Mouse (Mus musculus): ENCODE measurements around the gene Jdp2. TPM values are rescaled to one million over a fixed set of nuclear protein-coding genes. Genes with fewer than 3 reads are reported as not detected.

Gene Jdp2
- polyA plus RNA-seq, 1 experiment from 2014 or later, result 0.17 TPM

- WGBS, result 72% methylated on average over 3 of the region's 3 CpGs
- H3K4me2 ChIP-seq (ENCODE audit: low read depth, severe bottlenecking), result no peak overlapping the region
- no peaks in the 10 kb centered on the region for H3K9me3 ChIP-seq (ENCODE audit: control insufficient read depth, low read length)
- H3K36me3 ChIP-seq (ENCODE audit: control insufficient read depth, insufficient read depth, low read length), result no peaks in the 10 kb centered on the region
- H3K27ac ChIP-seq (replicated peaks; ENCODE audit: low read depth, low read length), result no peak overlapping the region
- no peak for DNase-seq (ENCODE audit: low spot score)
- no peak overlapping the region for H3K4me3 ChIP-seq (ENCODE audit: low read depth, low read length)
- H3K9ac ChIP-seq (ENCODE audit: low read length), result no peak overlapping the region
- H3K27me3 ChIP-seq (ENCODE audit: control insufficient read depth, insufficient read depth, low read length), result no peaks in the 10 kb centered on the region
- ATAC-seq (ENCODE audit: insufficient number of reproducible peaks, low FRiP score, low TSS enrichment, low read depth), result no peak
- no peaks in the 10 kb centered on the region for H3K4me1 ChIP-seq (ENCODE audit: control insufficient read depth, insufficient read depth, low read length)
Observed at GRCm38 (mm10) chr12:85668696-85669095, 69.9 kb downstream of the Jdp2 start.

- ATAC-seq (ENCODE audit: insufficient number of reproducible peaks, low FRiP score, low TSS enrichment, low read depth), result no peak
- whole genome bisulfite sequencing, result 75% methylated on average over 3 of the region's 3 CpGs
- Histone ChIP-seq H3K9ac (ENCODE audit: low read length) (no peak overlapping the region), H3K36me3 (ENCODE audit: control insufficient read depth, insufficient read depth, low read length) (no peaks in the 10 kb centered on the region), H3K4me1 (ENCODE audit: control insufficient read depth, insufficient read depth, low read length) (no peaks in the 10 kb centered on the region), H3K9me3 (ENCODE audit: control insufficient read depth, low read length) (no peaks in the 10 kb centered on the region), H3K4me3 (ENCODE audit: low read depth, low read length) (no peak overlapping the region), H3K27ac (replicated peaks; ENCODE audit: low read depth, low read length) (no peak overlapping the region), H3K27me3 (ENCODE audit: control insufficient read depth, insufficient read depth, low read length) (no peaks in the 10 kb centered on the region), H3K4me2 (ENCODE audit: low read depth, severe bottlenecking) (no peak overlapping the region)
- no peak for DNase-seq (ENCODE audit: low spot score)
Observed at GRCm38 (mm10) chr12:85670080-85670479, 71.3 kb downstream of the Jdp2 start.

DNA sequence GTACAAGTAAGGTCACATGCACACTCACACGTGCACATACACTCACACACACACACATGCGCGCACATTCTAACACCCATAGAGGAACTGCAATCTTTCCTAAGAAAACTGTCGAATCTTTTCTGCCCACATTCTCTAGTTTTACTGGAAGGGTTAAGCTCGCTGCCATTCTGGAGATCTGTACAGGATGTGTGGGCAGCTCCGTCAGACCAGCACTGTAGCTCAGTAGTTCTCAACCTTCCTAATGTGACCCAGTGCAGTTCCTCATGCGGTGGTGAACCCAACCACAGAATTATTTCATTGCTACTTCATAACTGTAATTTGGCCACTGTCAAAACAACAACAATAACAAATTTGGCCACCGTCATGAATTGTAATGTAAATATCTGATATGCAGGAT is 75.1 kb downstream of the Jdp2 start:
- 90% methylated on average over 8 of the region's 8 CpGs for WGBS
- Histone ChIP-seq H3K9me3 (ENCODE audit: control insufficient read depth, low read length) (no peaks in the 10 kb centered on the region), H3K4me1 (ENCODE audit: control insufficient read depth, insufficient read depth, low read length) (no peaks in the 10 kb centered on the region), H3K27me3 (ENCODE audit: control insufficient read depth, insufficient read depth, low read length) (no peaks in the 10 kb centered on the region), H3K9ac (ENCODE audit: low read length) (no peak overlapping the region), H3K27ac (replicated peaks; ENCODE audit: low read depth, low read length) (no peak overlapping the region), H3K36me3 (ENCODE audit: control insufficient read depth, insufficient read depth, low read length) (no peaks in the 10 kb centered on the region), H3K4me2 (ENCODE audit: low read depth, severe bottlenecking) (no peak overlapping the region), H3K4me3 (ENCODE audit: low read depth, low read length) (no peak overlapping the region)
- ATAC-seq (ENCODE audit: insufficient number of reproducible peaks, low FRiP score, low TSS enrichment, low read depth), result no peak
- DNase-seq (ENCODE audit: low spot score), result no peak

DNA sequence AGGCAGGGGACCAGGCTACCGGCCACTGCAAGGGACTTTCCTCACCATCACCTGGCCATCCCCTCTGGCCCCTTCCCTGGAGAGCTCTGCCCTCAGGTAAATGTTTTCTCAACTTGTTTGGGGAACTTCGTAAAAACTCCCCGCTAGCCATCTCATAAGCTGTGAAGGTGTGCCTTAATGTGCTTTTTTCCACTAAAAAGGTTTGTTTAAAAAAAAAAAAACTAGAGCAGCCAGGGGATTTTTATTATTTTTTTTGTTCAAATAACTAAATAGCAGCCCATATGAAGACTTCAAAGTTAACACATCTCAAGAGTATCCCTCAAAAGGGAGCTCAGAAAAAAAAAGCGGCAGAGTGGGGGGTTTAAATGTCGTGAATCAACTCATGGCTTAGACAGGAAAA is 80.3 kb downstream of the Jdp2 start:
- no peak overlapping the region for H3K9ac ChIP-seq (ENCODE audit: low read length)
- WGBS, result 75% methylated on average over 5 of the region's 5 CpGs

GRCm38 (mm10) chr12:85679808-85680207 is 81.0 kb downstream of the Jdp2 start:
- no peak overlapping the region for H3K4me2 ChIP-seq (ENCODE audit: low read depth, severe bottlenecking)

More for the DNA sequence above, 80.3 kb downstream of the Jdp2 start:
- ATAC-seq (ENCODE audit: insufficient number of reproducible peaks, low FRiP score, low TSS enrichment, low read depth), result no peak
- Histone ChIP-seq H3K9me3 (ENCODE audit: control insufficient read depth, low read length) (no peaks in the 10 kb centered on the region), H3K27ac (replicated peaks; ENCODE audit: low read depth, low read length) (no peak overlapping the region), H3K27me3 (ENCODE audit: control insufficient read depth, insufficient read depth, low read length) (no peaks in the 10 kb centered on the region), H3K4me1 (ENCODE audit: control insufficient read depth, insufficient read depth, low read length) (no peaks in the 10 kb centered on the region), H3K4me2 (ENCODE audit: low read depth, severe bottlenecking) (no peak overlapping the region), H3K4me3 (ENCODE audit: low read depth, low read length) (no peak overlapping the region), H3K36me3 (ENCODE audit: control insufficient read depth, insufficient read depth, low read length) (no peaks in the 10 kb centered on the region)
- DNase-seq (ENCODE audit: low spot score), result no peak

GRCm38 (mm10) chr12:85682328-85682727 is 83.5 kb downstream of the Jdp2 start:
- 47% methylated on average over 2 of the region's 2 CpGs for WGBS
- Histone ChIP-seq H3K27ac (replicated peaks; ENCODE audit: low read depth, low read length) (no peak overlapping the region), H3K36me3 (ENCODE audit: control insufficient read depth, insufficient read depth, low read length) (no peaks in the 10 kb centered on the region), H3K9me3 (ENCODE audit: control insufficient read depth, low read length) (no peaks in the 10 kb centered on the region), H3K4me2 (ENCODE audit: low read depth, severe bottlenecking) (no peak overlapping the region), H3K4me1 (ENCODE audit: control insufficient read depth, insufficient read depth, low read length) (no peaks in the 10 kb centered on the region; the same call in 1 of the 2 replicates), H3K4me3 (ENCODE audit: low read depth, low read length) (no peak overlapping the region), H3K9ac (ENCODE audit: low read length) (no peak overlapping the region), H3K27me3 (ENCODE audit: control insufficient read depth, insufficient read depth, low read length) (no peaks in the 10 kb centered on the region)
- ATAC-seq (ENCODE audit: insufficient number of reproducible peaks, low FRiP score, low TSS enrichment, low read depth) (no peak), DNase-seq (ENCODE audit: low spot score) (no peak)

More at GRCm38 (mm10) chr12:85679808-85680207, 81.0 kb downstream of the Jdp2 start:
- Histone ChIP-seq H3K9me3 (ENCODE audit: control insufficient read depth, low read length) (no peaks in the 10 kb centered on the region), H3K4me3 (ENCODE audit: low read depth, low read length) (no peak overlapping the region), H3K36me3 (ENCODE audit: control insufficient read depth, insufficient read depth, low read length) (no peaks in the 10 kb centered on the region), H3K4me1 (ENCODE audit: control insufficient read depth, insufficient read depth, low read length) (no peaks in the 10 kb centered on the region), H3K27me3 (ENCODE audit: control insufficient read depth, insufficient read depth, low read length) (no peaks in the 10 kb centered on the region), H3K9ac (ENCODE audit: low read length) (no peak overlapping the region), H3K27ac (replicated peaks; ENCODE audit: low read depth, low read length) (no peak overlapping the region)
- ATAC-seq (ENCODE audit: insufficient number of reproducible peaks, low FRiP score, low TSS enrichment, low read depth) (no peak), DNase-seq (ENCODE audit: low spot score) (no peak)
- 74% methylated on average over 2 of the region's 2 CpGs for WGBS

- Histone ChIP-seq H3K9ac (ENCODE audit: low read length) (no peak overlapping the region), H3K9me3 (ENCODE audit: control insufficient read depth, low read length) (no peaks in the 10 kb centered on the region), H3K4me2 (ENCODE audit: low read depth, severe bottlenecking) (no peak overlapping the region), H3K4me3 (ENCODE audit: low read depth, low read length) (no peak overlapping the region), H3K4me1 (ENCODE audit: control insufficient read depth, insufficient read depth, low read length) (no peaks in the 10 kb centered on the region; the same call in 1 of the 2 replicates), H3K36me3 (ENCODE audit: control insufficient read depth, insufficient read depth, low read length) (no peaks in the 10 kb centered on the region), H3K27me3 (ENCODE audit: control insufficient read depth, insufficient read depth, low read length) (no peaks in the 10 kb centered on the region), H3K27ac (replicated peaks; ENCODE audit: low read depth, low read length) (no peak overlapping the region)
- DNase-seq (ENCODE audit: low spot score), result no peak
- 87% methylated on average over 16 of the region's 16 CpGs for WGBS
- ATAC-seq (ENCODE audit: insufficient number of reproducible peaks, low FRiP score, low TSS enrichment, low read depth), result no peak
Observed at GRCm38 (mm10) chr12:85684411-85685275, 85.8 kb downstream of the Jdp2 start.

DNA sequence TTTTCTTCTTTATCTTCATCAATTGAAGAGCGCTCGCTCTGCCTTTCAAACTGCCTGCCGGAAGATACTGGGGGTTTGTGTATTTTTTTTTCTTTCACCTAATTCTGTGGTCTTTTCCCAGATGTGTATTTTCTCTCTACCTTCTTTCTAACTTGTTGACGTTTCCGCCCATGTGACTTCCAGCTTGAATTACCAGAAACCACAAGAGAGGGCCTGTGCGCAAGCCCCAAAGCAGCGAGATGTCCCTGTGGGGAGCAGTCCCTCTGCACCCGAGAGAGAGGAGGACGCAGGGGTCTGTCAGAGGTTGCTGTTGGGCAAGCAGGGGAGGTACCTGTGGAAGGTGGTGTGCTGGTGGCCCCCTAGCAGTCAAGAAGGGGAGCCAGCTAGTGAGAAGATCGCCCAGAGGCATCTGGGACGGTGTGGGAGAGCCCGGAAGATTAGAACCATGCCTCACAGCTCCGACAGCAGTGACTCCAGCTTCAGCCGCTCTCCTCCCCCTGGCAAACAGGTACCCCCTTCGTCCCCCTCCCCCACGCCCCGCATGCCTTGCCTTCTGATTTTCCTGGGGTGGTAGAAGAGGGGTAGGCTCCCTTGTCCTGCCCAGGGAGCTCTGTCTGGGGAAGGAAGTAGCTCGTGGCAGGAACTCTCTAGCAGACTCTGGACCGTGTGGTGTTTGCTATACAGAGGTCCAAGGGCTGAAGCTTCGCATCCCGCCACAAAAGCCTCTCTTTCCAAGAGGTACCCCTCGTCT is 87.8 kb downstream of the Jdp2 start, which contains the start of gene Batf:
Batf (plus strand) TSS at position 204 of the 751 bp plus-strand sequence.
- DNase-seq (ENCODE audit: low spot score), result no peak
- Histone ChIP-seq H3K27ac (replicated peaks; ENCODE audit: low read depth, low read length) (no peak within 1 kb of the TSS), H3K4me3 (ENCODE audit: low read depth, low read length) (no peak within 1 kb of the TSS)

More for the DNA sequence above, 87.8 kb downstream of the Jdp2 start, which contains the start of gene Batf:
- no peaks in the 10 kb centered on the region for H3K36me3 ChIP-seq (ENCODE audit: control insufficient read depth, insufficient read depth, low read length)
- no peak for ATAC-seq (ENCODE audit: insufficient number of reproducible peaks, low FRiP score, low TSS enrichment, low read depth)
- H3K9ac ChIP-seq (ENCODE audit: low read length), result no peak within 1 kb of the TSS
- peak within 1 kb of the TSS; percentile 28; the same call in 1 of the 2 replicates for H3K4me2 ChIP-seq (ENCODE audit: low read depth, severe bottlenecking)
- no peaks in the 10 kb centered on the region; the same call in 1 of the 2 replicates for H3K4me1 ChIP-seq (ENCODE audit: control insufficient read depth, insufficient read depth, low read length)
- no peaks in the 10 kb centered on the region for H3K9me3 ChIP-seq (ENCODE audit: control insufficient read depth, low read length)
- 38% methylated on average over 22 of the region's 22 CpGs for WGBS
- H3K27me3 ChIP-seq (ENCODE audit: control insufficient read depth, insufficient read depth, low read length), result no peaks in the 10 kb centered on the region

Data from limb, embryonic 11.5 days (tissue).